Mouse (Mus musculus): ENCODE measurements around the gene Ccdc153. TPM values are rescaled to one million over a fixed set of nuclear protein-coding genes. Genes with fewer than 3 reads are reported as not detected.

The Ccdc153 gene
- polyA plus RNA-seq, 1 experiment from 2014 or later = not detected

DNA sequence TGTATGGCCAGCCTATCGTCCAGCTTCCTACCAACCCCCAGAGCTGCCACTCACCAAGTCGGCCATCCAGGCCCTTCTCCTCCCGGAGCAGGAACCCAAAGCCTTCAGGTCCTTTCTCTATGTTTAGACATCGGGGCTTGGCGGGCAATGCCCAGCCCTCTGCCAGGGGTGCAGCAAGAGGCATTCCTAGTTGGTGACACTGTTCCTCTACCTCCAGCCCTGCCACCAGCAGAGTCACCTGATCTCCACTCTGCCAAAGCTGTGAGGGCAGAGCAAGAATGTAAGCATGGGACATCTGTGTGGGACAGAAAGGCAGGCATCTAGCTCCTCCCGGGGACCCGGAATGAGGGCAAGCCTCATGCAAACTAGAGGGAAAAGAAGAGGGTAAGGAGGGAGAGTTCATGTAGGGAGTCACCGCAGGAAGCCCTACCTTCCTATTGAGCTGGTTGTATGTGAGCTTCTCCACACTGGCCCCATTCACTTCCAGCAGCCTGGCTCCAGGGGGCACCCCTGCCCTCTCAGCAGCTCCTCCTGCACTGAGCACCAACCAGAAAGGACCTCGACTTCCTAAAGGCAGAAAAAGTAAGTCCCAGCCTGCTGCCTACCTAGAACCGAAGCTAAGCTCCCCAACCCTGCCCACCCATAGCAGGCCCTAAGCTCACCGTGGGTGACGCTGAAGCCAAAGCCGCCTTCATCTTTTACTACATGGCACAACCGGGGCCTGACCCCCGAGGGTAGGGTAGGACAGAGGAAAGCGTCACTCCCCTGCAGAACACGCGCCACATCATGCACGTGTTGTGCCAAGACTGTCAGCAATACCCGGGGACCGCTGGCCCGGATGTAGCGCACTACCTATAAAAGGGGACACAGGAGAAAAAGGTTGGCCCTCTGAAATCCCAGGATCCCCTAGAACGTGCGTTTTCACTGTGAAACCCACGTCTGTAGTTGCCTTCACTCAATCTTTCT is 9.0 kb downstream of the Ccdc153 start:
- Histone ChIP-seq H3K4me3 (peak overlapping the region; percentile 25), H3K27ac (0 out of 2 replicates have a peak overlapping the region, but pooled peaks have one; percentile 16)

DNA sequence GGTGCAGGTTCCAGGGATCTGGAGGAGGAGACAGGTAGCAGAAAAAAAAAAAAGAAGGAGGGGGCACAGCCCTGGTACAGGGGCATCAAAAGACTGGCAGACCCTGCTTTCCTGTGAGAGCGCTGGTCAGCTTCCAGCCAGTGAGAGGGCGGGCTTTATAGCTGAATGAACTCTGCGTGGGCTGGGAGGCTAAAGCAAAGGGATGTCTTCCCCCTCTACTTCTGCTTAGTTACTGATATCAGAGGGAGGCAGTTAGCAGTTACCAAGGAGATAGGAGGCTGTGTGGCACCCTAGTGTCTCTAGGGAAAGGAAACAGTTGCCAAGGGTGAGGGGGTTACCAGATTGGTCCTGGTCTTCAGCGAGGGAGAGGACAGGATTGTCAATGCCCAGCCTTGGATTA is 10.0 kb downstream of the Ccdc153 start:
- peaks cover 39% of the 10 kb centered on the region for H3K27me3 ChIP-seq (ENCODE audit: insufficient read depth, poor library complexity, severe bottlenecking)
- no peak overlapping the region for H3K27ac ChIP-seq
- no peaks in the 10 kb centered on the region for H3K9me3 ChIP-seq
- no peaks in the 10 kb centered on the region for H3K36me3 ChIP-seq
- 56% methylated on average over 4 of the region's 4 CpGs for WGBS
- no peak for DNase-seq (ENCODE audit: low spot score)
- no peak overlapping the region for H3K4me3 ChIP-seq
- peaks cover 29% of the 10 kb centered on the region for H3K4me1 ChIP-seq

More for the DNA sequence above, 9.0 kb downstream of the Ccdc153 start:
- peak; percentile 89 for DNase-seq (ENCODE audit: low spot score)
- no peaks in the 10 kb centered on the region for H3K9me3 ChIP-seq
- WGBS = 37% methylated on average over 26 of the region's 26 CpGs
- H3K4me1 ChIP-seq = peaks cover 25% of the 10 kb centered on the region
- peaks cover 40% of the 10 kb centered on the region for H3K27me3 ChIP-seq (ENCODE audit: insufficient read depth, poor library complexity, severe bottlenecking)
- H3K36me3 ChIP-seq = no peaks in the 10 kb centered on the region

DNA sequence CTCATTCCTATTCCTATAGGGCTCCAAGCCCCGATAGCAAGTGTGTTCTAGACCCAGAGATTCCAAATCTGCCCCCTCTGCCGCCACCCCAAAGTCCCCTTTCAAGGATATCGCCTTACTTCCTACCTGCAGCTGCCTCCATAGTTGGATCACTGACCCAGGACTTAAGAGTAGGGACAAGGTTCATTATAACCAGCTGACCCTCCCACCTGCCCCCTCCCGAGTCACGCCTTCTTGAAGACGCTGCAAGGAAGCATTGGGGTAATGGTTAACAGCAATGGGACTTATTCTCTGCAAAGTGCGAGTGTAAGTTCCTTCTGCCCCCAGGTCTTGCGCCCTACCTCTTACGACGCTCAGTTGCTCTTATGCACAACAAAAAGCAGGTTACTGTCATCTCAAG is 10.8 kb downstream of the Ccdc153 start, which contains the start of gene Pdzd3:
TSS of gene Pdzd3 (minus strand) at position 158 of the 400 bp plus-strand sequence.
- Histone ChIP-seq H3K4me1 (peaks cover 29% of the 10 kb centered on the region), H3K36me3 (no peaks in the 10 kb centered on the region), H3K4me3 (no peak within 1 kb of the TSS), H3K27ac (no peak within 1 kb of the TSS), H3K27me3 (ENCODE audit: insufficient read depth, poor library complexity, severe bottlenecking) (peaks cover 38% of the 10 kb centered on the region), H3K9me3 (no peaks in the 10 kb centered on the region)
- WGBS = 75% methylated on average over 10 of the region's 10 CpGs
- no peak for DNase-seq (ENCODE audit: low spot score)

DNA sequence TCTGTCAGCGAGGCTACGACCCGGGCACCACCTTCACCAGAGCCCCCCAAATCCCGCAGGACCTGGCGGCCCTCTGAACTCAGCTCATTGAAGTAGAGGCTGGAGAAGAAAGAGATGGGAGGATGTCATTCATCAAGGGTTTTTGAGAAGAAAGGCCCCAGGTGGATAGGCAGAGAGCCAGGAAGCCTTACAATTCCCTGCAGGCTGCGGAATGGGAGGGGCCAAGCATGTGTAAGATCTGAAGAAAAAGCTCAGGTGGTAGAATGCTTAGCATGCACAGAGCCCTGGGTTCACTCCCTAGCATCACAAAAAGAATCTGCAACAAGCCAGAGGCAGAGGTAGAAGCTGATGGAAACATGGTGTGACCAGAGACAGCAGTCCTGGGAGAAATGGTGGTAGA is 13.0 kb downstream of the Ccdc153 start:
- Histone ChIP-seq H3K36me3 (no peaks in the 10 kb centered on the region), H3K4me1 (peaks cover 29% of the 10 kb centered on the region), H3K4me3 (no peak overlapping the region), H3K27me3 (ENCODE audit: insufficient read depth, poor library complexity, severe bottlenecking) (peaks cover 29% of the 10 kb centered on the region), H3K9me3 (no peaks in the 10 kb centered on the region), H3K27ac (no peak overlapping the region)
- WGBS = 70% methylated on average over 6 of the region's 6 CpGs
- no peak for DNase-seq (ENCODE audit: low spot score)

DNA sequence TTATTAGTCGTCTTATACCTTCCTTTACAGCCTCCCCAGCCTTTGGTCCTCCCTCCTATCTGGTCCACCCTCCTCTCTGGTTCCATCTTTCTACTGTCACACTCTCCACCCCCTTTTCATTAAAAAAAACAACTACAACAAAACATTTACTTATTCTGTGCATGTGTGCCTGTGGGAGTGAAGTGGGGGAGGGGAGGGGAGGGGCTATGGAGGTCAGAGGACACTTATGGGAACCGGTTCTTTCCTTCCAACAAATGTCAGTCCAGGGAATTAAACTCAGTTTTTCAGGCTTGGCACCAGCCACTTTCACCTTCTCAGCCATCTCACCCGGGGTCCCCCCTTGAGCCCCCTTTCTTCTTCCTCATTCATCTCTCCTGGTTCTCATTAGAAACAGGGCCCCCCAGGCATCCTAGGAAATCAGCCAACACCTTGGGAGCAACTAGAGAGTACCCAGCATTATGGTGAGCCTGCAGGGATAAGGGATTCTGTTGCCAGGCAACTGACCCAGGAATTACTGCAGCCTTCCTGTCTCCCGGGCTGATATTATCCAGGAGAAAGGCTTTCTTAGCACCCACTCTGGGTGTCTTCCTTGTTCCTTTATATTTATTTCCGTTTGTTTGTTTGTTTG is 14.1 kb downstream of the Ccdc153 start:
- peaks cover 22% of the 10 kb centered on the region for H3K4me1 ChIP-seq
- peaks cover 19% of the 10 kb centered on the region; the same call in 1 of the 2 replicates for H3K27me3 ChIP-seq (ENCODE audit: insufficient read depth, poor library complexity, severe bottlenecking)
- DNase-seq (ENCODE audit: low spot score) = no peak
- H3K4me3 ChIP-seq = no peak overlapping the region
- 20% methylated on average over 5 of the region's 5 CpGs for WGBS
- no peak overlapping the region for H3K27ac ChIP-seq
- H3K9me3 ChIP-seq = no peaks in the 10 kb centered on the region
- H3K36me3 ChIP-seq = no peaks in the 10 kb centered on the region

DNA sequence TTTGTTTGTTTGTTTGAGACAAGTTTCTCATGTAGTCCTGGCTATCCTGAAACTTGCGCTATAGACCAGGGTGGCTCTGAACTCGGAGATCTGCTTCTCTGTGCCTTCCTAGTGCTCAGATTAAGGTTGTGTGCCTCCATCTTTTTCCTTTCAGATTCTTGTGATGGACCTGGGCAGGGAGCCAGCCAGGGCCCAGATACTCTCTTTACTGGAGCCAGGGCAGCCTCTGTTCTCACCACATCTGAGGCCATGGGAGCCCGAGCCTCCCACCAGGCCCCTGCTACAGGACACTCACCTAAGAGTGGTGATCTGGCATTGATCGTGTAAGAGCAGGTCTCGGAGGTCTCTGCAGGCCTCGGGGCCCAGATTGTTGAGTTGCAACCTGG is 14.7 kb downstream of the Ccdc153 start:
- Histone ChIP-seq H3K4me3 (no peak overlapping the region), H3K27ac (no peak overlapping the region), H3K4me1 (peaks cover 18% of the 10 kb centered on the region), H3K9me3 (no peaks in the 10 kb centered on the region), H3K36me3 (no peaks in the 10 kb centered on the region), H3K27me3 (ENCODE audit: insufficient read depth, poor library complexity, severe bottlenecking) (peaks cover 16% of the 10 kb centered on the region; the same call in 1 of the 2 replicates)
- DNase-seq (ENCODE audit: low spot score) = no peak
- WGBS = 55% methylated on average over 6 of the region's 6 CpGs

DNA sequence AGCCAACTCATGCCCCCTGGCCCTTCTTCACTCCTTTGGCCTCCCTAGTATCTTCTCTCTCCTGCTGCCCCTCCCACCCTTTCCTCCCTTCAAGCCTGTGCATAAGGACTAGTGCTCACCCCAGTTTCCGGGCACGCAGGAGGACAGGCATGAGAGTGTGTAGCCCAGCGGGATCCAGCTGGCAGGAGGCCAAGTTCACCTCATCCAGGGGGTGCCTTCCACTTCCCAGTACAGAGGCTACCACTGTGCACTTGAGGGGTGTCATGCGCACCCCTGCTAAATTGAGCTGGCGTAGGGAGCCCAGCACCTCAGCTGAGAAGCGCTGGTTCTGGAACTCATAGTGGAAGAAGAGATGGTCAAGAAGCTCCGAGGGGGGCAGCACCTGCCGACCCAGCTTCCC is 15.7 kb downstream of the Ccdc153 start:
- DNase-seq (ENCODE audit: low spot score) = no peak
- WGBS = 85% methylated on average over 8 of the region's 8 CpGs

DNA sequence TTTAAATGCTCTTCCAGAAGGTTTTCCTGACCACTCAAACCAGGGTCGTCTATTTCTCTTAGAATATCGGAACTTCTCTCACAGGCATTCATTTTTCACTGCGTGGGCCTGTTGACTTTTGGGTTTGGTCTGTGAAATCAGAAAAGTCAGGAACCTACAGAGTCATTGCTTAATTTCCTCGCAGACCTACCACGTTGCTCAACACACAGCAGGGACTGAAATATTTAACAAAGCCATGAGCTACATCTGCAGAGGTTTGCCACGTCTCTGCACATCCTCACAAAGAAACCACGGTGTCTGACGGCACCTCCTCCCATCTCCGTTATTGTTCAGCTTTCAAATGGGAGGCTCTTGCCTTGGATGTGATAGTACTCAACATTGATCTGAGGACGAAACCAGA is 18.5 kb downstream of the Ccdc153 start:
- H3K36me3 ChIP-seq = no peaks in the 10 kb centered on the region
- H3K9me3 ChIP-seq = no peaks in the 10 kb centered on the region
- H3K4me1 ChIP-seq = peaks cover 9% of the 10 kb centered on the region
- no peak for DNase-seq (ENCODE audit: low spot score)
- WGBS = 76% methylated on average over 10 of the region's 10 CpGs
- H3K27ac ChIP-seq = no peak overlapping the region
- no peak overlapping the region for H3K4me3 ChIP-seq
- H3K27me3 ChIP-seq (ENCODE audit: insufficient read depth, poor library complexity, severe bottlenecking) = peaks cover 17% of the 10 kb centered on the region; the same call in 1 of the 2 replicates

More for the DNA sequence above, 15.7 kb downstream of the Ccdc153 start:
- H3K9me3 ChIP-seq = no peaks in the 10 kb centered on the region
- peaks cover 14% of the 10 kb centered on the region for H3K4me1 ChIP-seq
- H3K27me3 ChIP-seq (ENCODE audit: insufficient read depth, poor library complexity, severe bottlenecking) = peaks cover 11% of the 10 kb centered on the region; the same call in 1 of the 2 replicates
- no peak overlapping the region for H3K27ac ChIP-seq
- no peaks in the 10 kb centered on the region for H3K36me3 ChIP-seq
- no peak overlapping the region for H3K4me3 ChIP-seq

DNA sequence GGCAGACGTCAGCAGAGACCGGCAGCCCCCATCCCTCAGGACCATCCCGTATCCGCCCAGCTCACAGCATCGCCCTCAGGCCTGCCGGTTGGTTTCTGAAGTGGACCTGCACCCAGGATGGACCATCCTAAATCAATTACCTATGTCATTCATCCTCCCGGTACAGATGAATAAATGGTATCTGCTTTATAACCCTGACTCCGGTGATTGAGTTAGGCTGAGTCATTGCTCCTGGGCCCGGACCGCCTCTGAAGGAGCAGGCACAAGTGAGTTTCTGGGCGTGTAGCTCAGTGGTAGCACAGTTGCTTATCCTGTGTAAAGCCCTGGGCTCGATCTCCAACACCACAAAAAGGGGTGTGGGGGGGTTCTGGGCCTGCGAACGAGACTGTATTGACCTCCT is 20.9 kb downstream of the Ccdc153 start:
- no peaks in the 10 kb centered on the region for H3K36me3 ChIP-seq
- H3K9me3 ChIP-seq = no peaks in the 10 kb centered on the region
- H3K27me3 ChIP-seq (ENCODE audit: insufficient read depth, poor library complexity, severe bottlenecking) = peaks cover 18% of the 10 kb centered on the region; the same call in 1 of the 2 replicates
- no peak overlapping the region for H3K27ac ChIP-seq
- WGBS = 82% methylated on average over 14 of the region's 14 CpGs
- H3K4me3 ChIP-seq = no peak overlapping the region
- H3K4me1 ChIP-seq = no peaks in the 10 kb centered on the region
- no peak for DNase-seq (ENCODE audit: low spot score)

DNA sequence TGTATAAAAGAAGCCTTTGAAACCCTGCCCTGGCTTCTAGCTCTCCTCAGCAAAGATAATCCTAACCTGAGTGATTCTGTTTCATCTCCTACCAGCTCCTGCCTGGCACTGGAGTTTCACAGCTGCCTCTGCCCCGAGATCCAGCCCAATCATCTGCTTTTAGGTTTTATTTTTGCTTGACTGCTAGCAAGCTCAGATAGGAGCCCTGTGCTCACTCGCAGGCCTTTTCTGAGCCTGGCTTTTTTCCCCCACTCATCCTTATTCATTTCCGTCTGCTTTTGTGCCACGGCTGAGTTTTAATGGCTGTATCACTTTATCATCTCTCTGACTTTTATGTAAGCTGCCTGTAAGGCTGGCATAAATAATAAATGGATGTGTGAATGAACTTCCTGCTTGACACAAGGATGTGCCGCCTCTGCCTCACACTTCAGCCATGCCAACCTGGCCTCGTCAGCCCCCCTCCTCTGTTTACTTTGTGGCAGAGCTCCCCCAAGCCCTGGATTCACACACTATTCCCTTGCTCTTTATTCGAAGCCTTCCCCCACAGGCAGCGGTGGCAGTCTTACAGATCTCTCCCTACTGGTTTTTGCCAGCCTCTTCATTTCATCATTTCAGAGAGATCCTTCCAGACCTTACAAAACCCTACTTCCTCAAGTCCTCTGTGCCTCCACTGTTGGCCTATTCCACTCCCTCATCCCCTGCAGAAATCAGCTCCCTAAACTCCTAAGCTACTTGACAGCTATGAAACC is 26.2 kb downstream of the Ccdc153 start:
- 66% methylated on average over 8 of the region's 8 CpGs for WGBS
- H3K27ac ChIP-seq = peak overlapping the region; percentile 94; the same call in 1 of the 2 replicates

DNA sequence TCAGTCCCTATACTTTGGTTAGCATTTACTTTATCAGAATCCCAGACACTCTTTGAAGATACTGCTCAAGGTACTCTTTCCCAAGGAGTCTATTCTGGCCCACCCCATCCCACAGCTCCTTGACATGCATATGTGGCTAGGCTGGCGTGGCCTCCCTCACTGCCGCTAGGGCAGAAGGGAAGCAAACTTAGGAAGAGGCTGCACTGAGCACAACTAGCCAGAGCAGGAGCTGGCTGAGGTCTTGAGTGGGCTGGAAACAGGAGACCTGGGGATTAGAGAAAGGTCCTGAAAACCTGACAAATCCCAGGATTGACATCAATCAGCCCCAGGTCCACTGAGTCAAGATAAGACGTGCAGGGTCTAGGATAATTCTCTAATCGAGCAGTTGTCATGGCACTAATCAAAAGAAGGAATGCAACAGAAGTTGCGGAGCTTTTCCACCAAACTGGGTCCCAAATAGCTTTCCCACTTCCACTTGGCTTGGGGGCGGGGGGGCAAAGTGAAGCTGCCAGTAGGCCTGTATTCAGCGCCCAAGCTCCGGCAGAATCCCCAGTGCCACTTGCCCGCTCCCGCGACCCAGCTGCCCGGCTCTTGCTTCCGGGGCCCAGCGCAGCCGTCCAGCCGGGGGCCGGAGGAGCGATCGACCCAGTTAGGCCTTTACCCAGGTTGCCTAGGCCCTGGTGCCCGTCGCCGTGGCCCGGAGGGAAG is 27.0 kb downstream of the Ccdc153 start:
- no peaks in the 10 kb centered on the region for H3K36me3 ChIP-seq
- no peaks in the 10 kb centered on the region for H3K9me3 ChIP-seq
- peaks cover 14% of the 10 kb centered on the region; the same call in 1 of the 2 replicates for H3K27me3 ChIP-seq (ENCODE audit: insufficient read depth, poor library complexity, severe bottlenecking)
- peak overlapping the region; percentile 94 for H3K27ac ChIP-seq
- H3K4me1 ChIP-seq = peaks cover 18% of the 10 kb centered on the region
- 7% methylated on average over 23 of the region's 23 CpGs for WGBS
- H3K4me3 ChIP-seq = peak overlapping the region; percentile 72
- DNase-seq (ENCODE audit: low spot score) = no peak

More for the DNA sequence above, 26.2 kb downstream of the Ccdc153 start:
- no peak overlapping the region for H3K4me3 ChIP-seq
- H3K9me3 ChIP-seq = no peaks in the 10 kb centered on the region
- no peaks in the 10 kb centered on the region for H3K36me3 ChIP-seq
- H3K27me3 ChIP-seq (ENCODE audit: insufficient read depth, poor library complexity, severe bottlenecking) = peaks cover 17% of the 10 kb centered on the region; the same call in 1 of the 2 replicates
- H3K4me1 ChIP-seq = peaks cover 18% of the 10 kb centered on the region
- DNase-seq (ENCODE audit: low spot score) = no peak

DNA sequence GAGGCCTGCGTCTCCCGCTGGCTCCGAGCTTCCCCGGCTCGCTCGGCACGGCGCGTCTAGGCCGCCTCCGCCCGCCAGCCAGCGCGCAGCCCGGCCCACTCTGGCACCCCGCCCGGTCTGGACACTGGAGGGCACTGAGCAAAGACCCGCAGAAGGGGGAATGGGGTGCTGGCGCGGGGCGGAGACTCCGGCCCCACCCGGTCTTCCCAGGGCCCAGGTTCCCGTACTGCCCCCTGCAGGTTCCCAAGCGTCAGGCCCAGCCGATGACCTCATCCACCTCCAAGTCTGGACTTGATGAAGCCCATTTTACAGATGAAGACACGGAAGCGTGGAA is 27.5 kb downstream of the Ccdc153 start:
- peak overlapping the region; percentile 72 for H3K4me3 ChIP-seq
- no peaks in the 10 kb centered on the region for H3K9me3 ChIP-seq
- H3K27ac ChIP-seq = peak overlapping the region; percentile 94
- WGBS = 4% methylated on average over 28 of the region's 28 CpGs
- no peaks in the 10 kb centered on the region for H3K36me3 ChIP-seq
- peaks cover 18% of the 10 kb centered on the region for H3K4me1 ChIP-seq
- peaks cover 11% of the 10 kb centered on the region; the same call in 1 of the 2 replicates for H3K27me3 ChIP-seq (ENCODE audit: insufficient read depth, poor library complexity, severe bottlenecking)
- peak; percentile 92 for DNase-seq (ENCODE audit: low spot score)

Data from heart, embryonic 10.5 days (tissue).